ENCODE assay signal across 14 mouse cellular contexts in the genomic region with DNA sequence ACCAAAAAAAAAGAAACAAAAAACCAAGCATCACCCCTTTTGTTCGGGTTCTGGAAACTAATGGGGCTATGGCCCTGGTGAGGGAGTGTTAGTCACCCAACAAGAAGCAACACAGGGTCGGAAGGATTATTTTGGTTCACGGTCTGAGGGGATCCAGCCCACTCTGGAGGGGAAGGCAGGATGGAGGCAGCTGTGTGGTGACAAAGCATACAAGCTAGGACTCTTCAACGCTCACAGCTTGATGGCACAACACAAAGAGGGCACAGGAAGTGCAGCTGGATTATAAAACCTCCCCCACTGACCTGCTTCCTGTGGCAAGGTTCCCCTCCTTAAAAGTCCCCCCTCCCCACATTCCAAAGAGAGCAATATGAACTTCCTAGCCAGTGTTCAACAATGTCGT.
"Had no signal": no experiment of that assay in that cellular context is flagged by ENCODE, and none has a peak within 500 bp of the region (broad histone marks: within the 10 kb centered on the region; RNA-seq: fewer than 3 reads in every experiment).

No protein-coding gene starts in this region.

- H3K9me3 ChIP-seq: limb, embryonic 10.5 days; liver, embryonic 15.5 days; neural tube, embryonic 15.5 days had no signal

- H3K4me3 ChIP-seq: limb, embryonic 10.5 days; liver, embryonic 15.5 days; myocyte; neural tube, embryonic 15.5 days had no signal

- H3K27ac ChIP-seq: hindbrain, postnatal 0 days; limb, embryonic 10.5 days; liver, embryonic 15.5 days; neural tube, embryonic 15.5 days had no signal

- ATAC-seq: hindbrain, postnatal 0 days had no signal

- H3K27me3 ChIP-seq: liver, embryonic 15.5 days; neural tube, embryonic 15.5 days had no signal

- H3K9ac ChIP-seq: liver, embryonic 15.5 days; neural tube, embryonic 15.5 days had no signal

- H3K4me2 ChIP-seq: liver, embryonic 11.5 days; liver, embryonic 15.5 days; neural tube, embryonic 15.5 days had no signal

- H3K36me3 ChIP-seq: limb, embryonic 10.5 days; liver, embryonic 15.5 days; neural tube, embryonic 15.5 days had no signal

- DNase-seq: kidney, adult 11 months; kidney, adult 9 months; kidney, postnatal 10 days; kidney, postnatal 4 days; lung, postnatal 10 days; midbrain, embryonic 14.5 days; right cerebral cortex, adult 18-20 months; right cerebral cortex, postnatal 25 days had no signal

- H3K4me1 ChIP-seq: liver, embryonic 15.5 days; neural tube, embryonic 15.5 days had no signal
